Mouse (Mus musculus) liver, postnatal 0 days (tissue): Measurements from ENCODE around the gene Clnk.

Source experiments
- CTCF ChIP-seq: sonication (generic); IDR thresholded peaks from 2 replicates; pipeline ENCODE4 v1.5.1; 2016; ENCODE audit warnings: antibody characterized with exemption, low read depth
- EP300 ChIP-seq: IDR thresholded peaks from 2 replicates; pipeline ENCODE4 v1.6.1; 2016; ENCODE audit warnings: antibody characterized with exemption, low read depth, mild to moderate bottlenecking

DNA sequence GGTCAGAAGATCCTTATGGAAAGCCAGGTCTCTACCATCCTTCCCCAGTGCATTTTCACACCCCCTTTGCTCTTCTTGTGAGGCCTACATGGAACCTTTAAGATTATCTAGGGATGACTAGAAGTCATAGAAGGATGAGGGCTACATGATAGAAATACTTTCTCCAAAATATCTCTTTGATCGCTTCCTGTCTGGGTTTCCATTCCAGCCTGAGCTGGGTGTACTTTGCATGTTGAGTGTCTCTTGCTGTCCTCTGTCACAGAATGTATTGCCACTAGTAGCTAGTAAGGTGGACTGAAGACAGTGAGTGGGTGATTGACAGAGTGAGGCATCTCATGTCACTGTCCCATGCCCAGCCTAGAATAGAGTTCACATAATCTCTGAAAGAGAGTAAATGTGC is 36.6 kb downstream of the Clnk start:
- TF ChIP-seq CTCF (no peak), EP300 (no peak)
